Mouse (Mus musculus): ENCODE data around the gene Polr2j. TPM values are rescaled to one million over a fixed set of nuclear protein-coding genes. Genes with fewer than 3 reads are reported as not detected.
"Not testable (repeated sequence)": the region's sequence is repeated elsewhere in the genome, so short reads cannot be mapped to it uniquely, and the experiment has no call there.

The Polr2j gene
- total RNA-seq, 2 experiments from 2014 or later = 103 to 105 TPM

GRCm38 (mm10) chr5:136160084-136160483 is 43.7 kb downstream of the Polr2j start:
- not testable (repeated sequence) for ATAC-seq (ENCODE audit: poor library complexity, severe bottlenecking)

DNA sequence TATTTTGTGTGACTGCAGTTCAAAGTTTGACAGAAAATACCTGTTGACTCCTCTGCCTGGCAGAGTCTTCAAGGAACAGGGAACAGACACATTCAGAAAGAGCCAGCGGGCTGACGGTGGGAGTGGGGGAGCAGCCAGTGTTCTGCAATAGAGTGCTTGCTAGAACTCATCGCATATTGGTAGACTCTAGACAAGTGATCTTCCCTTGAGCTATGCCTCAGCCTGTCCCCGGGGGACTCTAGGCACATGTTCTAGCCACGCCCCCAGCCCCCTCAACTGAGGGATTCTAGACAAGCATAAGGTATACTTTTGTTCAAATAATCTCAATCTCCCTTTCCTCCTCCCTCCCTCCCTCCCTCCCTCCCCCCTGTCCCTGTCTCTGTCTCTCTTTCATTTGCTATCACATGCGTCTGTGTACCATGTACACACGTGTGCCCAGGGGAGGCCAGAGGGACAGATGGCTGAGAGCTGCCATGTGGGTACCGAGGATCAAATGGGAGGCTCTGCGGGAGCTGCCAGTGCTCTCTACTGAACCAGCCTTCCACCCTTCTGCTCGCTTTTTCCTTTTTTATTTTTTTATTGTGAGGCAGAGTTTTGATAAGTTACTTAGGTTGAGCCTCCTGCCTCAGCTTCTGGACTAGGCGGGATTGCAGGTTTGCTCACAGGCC is 47.5 kb downstream of the Polr2j start:
- no peak for ATAC-seq (ENCODE audit: poor library complexity, severe bottlenecking)

DNA sequence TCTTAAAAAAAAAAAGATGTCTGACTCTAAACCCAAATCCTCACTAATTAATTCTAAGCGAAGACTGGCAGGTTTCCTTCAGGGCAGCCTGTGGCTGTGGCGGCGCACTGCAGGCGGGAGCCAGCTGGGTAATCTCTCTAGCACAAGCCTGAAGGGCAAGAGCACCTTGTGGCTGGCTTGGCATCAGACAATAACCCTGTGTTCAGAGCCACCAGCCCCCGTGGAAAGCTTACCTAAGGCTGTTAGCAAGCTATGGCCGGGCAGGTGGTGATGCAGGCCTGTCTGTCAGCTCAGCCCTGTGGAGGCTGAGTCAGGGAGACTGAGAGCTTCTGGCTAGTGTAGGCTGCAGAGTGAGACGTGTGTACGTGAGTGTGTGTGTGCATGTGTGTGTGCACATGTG is 48.8 kb downstream of the Polr2j start:
- ATAC-seq (ENCODE audit: poor library complexity, severe bottlenecking) = no peak

GRCm38 (mm10) chr5:136167296-136167695 is 50.9 kb downstream of the Polr2j start:
- ATAC-seq (ENCODE audit: poor library complexity, severe bottlenecking) = no peak

GRCm38 (mm10) chr5:136168071-136168470 is 51.6 kb downstream of the Polr2j start:
- ATAC-seq (ENCODE audit: poor library complexity, severe bottlenecking) = no peak

DNA sequence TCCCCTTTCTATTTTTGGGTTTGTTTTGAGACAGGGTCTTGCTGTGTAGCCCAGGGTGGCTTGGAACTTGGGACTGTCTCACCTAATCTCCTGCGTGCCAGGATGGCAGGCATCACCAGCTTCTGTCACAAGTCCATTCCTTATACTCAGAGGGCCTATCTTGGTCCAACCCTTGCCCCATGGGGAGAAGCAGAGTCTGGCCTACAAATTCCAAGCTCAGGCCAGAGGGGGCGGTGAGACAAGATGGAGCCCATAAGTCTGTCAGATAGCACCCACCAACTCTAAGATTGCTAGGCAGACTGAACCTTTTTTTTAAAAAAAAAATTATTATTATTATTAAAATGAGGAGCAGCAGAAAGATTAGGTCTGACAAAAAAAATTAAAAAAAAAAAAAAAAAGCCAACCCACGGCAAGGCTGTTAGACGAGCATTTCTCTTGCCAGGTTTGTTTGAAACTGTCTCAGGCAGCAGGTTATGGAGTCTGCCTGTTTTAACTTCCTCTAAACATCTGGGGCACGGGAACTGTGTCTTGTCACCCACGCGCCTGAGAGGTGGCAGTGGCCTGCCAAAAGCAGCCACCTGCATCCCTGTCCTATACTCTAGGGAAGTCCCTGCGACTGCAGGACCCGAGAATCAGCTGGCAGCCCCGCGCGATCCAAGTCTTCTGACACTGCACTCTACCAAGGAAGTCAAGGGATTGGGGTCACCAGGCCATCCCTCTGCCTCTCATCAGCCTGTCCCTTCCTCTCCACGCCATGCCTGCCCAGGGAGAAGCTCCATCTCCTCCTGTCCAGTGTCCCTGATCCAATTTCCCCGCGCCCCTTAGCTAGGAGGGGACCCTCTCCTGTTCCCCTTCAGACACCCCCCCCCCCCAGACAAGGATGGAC is 53.4 kb downstream of the Polr2j start:
- ATAC-seq (ENCODE audit: poor library complexity, severe bottlenecking) = peak; percentile 43

DNA sequence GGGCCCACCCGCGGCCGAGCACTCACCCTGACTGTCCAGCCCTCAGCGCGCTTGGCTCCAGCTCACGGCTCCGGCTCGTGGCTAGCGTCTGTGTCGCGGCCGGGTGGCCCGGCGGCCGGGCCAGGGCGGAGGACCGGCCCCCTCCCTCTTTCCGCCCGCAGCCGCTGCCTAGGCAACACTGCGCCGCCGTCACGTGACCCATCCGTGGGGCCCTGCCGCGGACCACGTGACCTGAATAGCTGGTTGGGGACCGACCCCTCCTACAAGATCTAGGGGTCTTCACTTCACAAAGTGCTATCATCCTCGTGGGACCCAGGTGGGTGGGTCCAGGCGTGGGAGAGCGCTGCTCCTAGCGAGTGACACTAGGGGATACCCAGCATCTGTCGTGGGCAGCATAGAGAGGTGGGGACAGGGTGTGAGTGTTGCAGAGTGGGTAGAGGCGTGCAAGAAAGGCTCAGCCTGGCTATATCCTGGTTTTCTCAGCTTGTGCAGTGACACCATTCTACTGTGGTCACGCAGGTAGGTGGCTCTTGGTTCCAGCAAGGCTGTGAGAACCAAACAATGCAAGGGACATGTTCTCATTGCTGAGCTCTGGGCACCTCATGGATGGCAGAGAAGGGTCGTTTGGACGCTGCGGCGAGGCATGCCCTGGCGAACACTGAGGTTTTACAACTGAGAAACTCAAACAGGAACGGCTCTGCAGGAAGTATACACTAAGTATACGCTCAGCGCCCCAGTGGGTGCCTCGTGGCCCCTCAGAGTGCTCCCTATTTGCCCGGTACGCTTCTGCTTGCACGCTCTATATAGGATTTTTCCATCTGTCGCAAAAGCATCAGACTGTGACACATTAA is 54.3 kb downstream of the Polr2j start, which contains the start of gene Orai2:
TSS of gene Orai2 (minus strand) at position 202 of the 851 bp plus-strand sequence.
- peak; percentile 61 for ATAC-seq (ENCODE audit: poor library complexity, severe bottlenecking)

- ATAC-seq (ENCODE audit: poor library complexity, severe bottlenecking) = peak; percentile 71
These were observed 55.2 kb downstream of the Polr2j start for GRCm38 (mm10) chr5:136171363-136172341.

Other genes with a start within 250 kb of the Polr2j start
- gene Hspb1, start 228.7 kb upstream of the Polr2j start, total RNA-seq (2015) = not detected in 2 replicates
- gene Hspb1, start 228.7 kb upstream of the Polr2j start, total RNA-seq (2017) = not detected in 2 replicates
- 124 and 141 TPM in 2 replicates for gene Ywhag, start 182.0 kb upstream of the Polr2j start, total RNA-seq (2015)
- gene Ywhag, start 182.0 kb upstream of the Polr2j start, total RNA-seq (2017) = 72.4 and 88.1 TPM in 2 replicates
- gene Ssc4d, start 142.1 kb upstream of the Polr2j start, total RNA-seq (2015) = 17.1 and 19.9 TPM in 2 replicates
- gene Ssc4d, start 142.1 kb upstream of the Polr2j start, total RNA-seq (2017) = 6.0 and 7.4 TPM in 2 replicates
- 0.20 TPM in 1 of 2 replicates, not detected in the other for gene Zp3, start 136.5 kb upstream of the Polr2j start, total RNA-seq (2015)
- gene Zp3, start 136.5 kb upstream of the Polr2j start, total RNA-seq (2017) = not detected in 2 replicates
- gene Dtx2, start 121.8 kb upstream of the Polr2j start, total RNA-seq (2015) = 26.3 and 30.3 TPM in 2 replicates
- gene Dtx2, start 121.8 kb upstream of the Polr2j start, total RNA-seq (2017) = 10.9 and 12.4 TPM in 2 replicates
- gene Upk3b, start 78.1 kb upstream of the Polr2j start, total RNA-seq (2015) = not detected in 2 replicates
- not detected in 2 replicates for gene Upk3b, start 78.1 kb upstream of the Polr2j start, total RNA-seq (2017)
- not detected in 2 replicates for gene Upk3bl, start 62.1 kb upstream of the Polr2j start, total RNA-seq (2015)
- not detected in 2 replicates for gene Upk3bl, start 62.1 kb upstream of the Polr2j start, total RNA-seq (2017)
- gene Rasa4, start 32.7 kb upstream of the Polr2j start, total RNA-seq (2015) = 36.2 and 40.9 TPM in 2 replicates
- gene Rasa4, start 32.7 kb upstream of the Polr2j start, total RNA-seq (2017) = 26.0 and 33.8 TPM in 2 replicates
- gene Lrwd1, start 19.4 kb downstream of the Polr2j start, total RNA-seq (2015) = 12.3 and 16.0 TPM in 2 replicates
- gene Lrwd1, start 19.4 kb downstream of the Polr2j start, total RNA-seq (2017) = 40.9 and 58.5 TPM in 2 replicates
- gene Alkbh4, start 19.5 kb downstream of the Polr2j start, total RNA-seq (2015) = 14.0 and 19.8 TPM in 2 replicates
- 11.2 and 15.2 TPM in 2 replicates for gene Alkbh4, start 19.5 kb downstream of the Polr2j start, total RNA-seq (2017)
- 26.1 and 26.5 TPM in 2 replicates for gene Orai2, start 54.1 kb downstream of the Polr2j start, total RNA-seq (2015)
- 42.8 and 48.1 TPM in 2 replicates for gene Orai2, start 54.1 kb downstream of the Polr2j start, total RNA-seq (2017)
- 8.7 and 15.7 TPM in 2 replicates for gene Prkrip1, start 82.3 kb downstream of the Polr2j start, total RNA-seq (2015)
- gene Prkrip1, start 82.3 kb downstream of the Polr2j start, total RNA-seq (2017) = 46.0 and 50.7 TPM in 2 replicates
- 28.7 and 32.9 TPM in 2 replicates for gene Sh2b2, start 129.9 kb downstream of the Polr2j start, total RNA-seq (2015)
- gene Sh2b2, start 129.9 kb downstream of the Polr2j start, total RNA-seq (2017) = 13.3 and 15.1 TPM in 2 replicates

All from megakaryocyte, adult 5-6 weeks (primary cell).